Mouse (Mus musculus) heart, embryonic 11.5 days (tissue): ENCODE results near the gene Eif2b3. TPM values are rescaled to one million over a fixed set of nuclear protein-coding genes. Genes with fewer than 3 reads are reported as not detected.
A peak's percentile ranks its signal among the peaks of the same experiment; 100 is the strongest.

ENCODE experiments used
- ATAC-seq: fragments of 200-750 bp; cut with Nextera tagmentation; replicated peaks from 2 replicates; pipeline ENCODE4 v1.8.0; 2017; ENCODE audit warnings: moderate library complexity; ENCODE audit not compliant: insufficient number of reproducible peaks, low FRiP score, low TSS enrichment
- H3K27ac ChIP-seq: fragments of 300-500 bp; sonication (generic); 2 replicates; pipeline ENCODE4 v1.5.1; 2014; ENCODE audit warnings: mild to moderate bottlenecking, low read depth, low read length
- H3K27me3 ChIP-seq: fragments of 300-500 bp; sonication (generic); 2 replicates; pipeline ENCODE4 v1.6.1; 2014; ENCODE audit warnings: mild to moderate bottlenecking, low read length, mixed read lengths; ENCODE audit not compliant: control insufficient read depth, insufficient read depth
- H3K36me3 ChIP-seq: fragments of 300-500 bp; sonication (generic); 2 replicates; pipeline ENCODE4 v1.6.1; 2014; ENCODE audit warnings: mild to moderate bottlenecking, low read length, moderate library complexity, mixed read lengths; ENCODE audit not compliant: control insufficient read depth, insufficient read depth
- H3K4me1 ChIP-seq: fragments of 300-500 bp; sonication (generic); 2 replicates; pipeline ENCODE4 v1.6.1; 2014; ENCODE audit warnings: low read length; ENCODE audit not compliant: control insufficient read depth, insufficient read depth
- H3K4me2 ChIP-seq: fragments of 300-500 bp; sonication (generic); 2 replicates; pipeline ENCODE4 v1.6.1; 2014; ENCODE audit warnings: mild to moderate bottlenecking, moderate library complexity
- H3K4me3 ChIP-seq: fragments of 300-500 bp; sonication (generic); 2 replicates; pipeline ENCODE4 v1.5.1; 2014; ENCODE audit warnings: low read depth, low read length
- H3K9ac ChIP-seq: fragments of 300-500 bp; sonication (generic); 2 replicates; pipeline ENCODE4 v1.6.1; 2014; ENCODE audit warnings: mild to moderate bottlenecking, low read depth, low read length, moderate library complexity
- H3K9me3 ChIP-seq: fragments of 300-500 bp; sonication (generic); replicated peaks from 2 replicates; pipeline ENCODE4 v1.6.1; 2016; ENCODE audit warnings: low read length; ENCODE audit not compliant: control insufficient read depth
- WGBS: fragments of 180-500 bp; shearing (Covaris S2); extraction: QIAGEN DNeasy Blood & Tissue Kit; methylation state at CpG from one replicate; pipeline ENCODE4 v1.1.7; 2014; ENCODE audit not compliant: insufficient replicate concordance; 5-methylcytosine and 5-hydroxymethylcytosine counted together
- polyA plus RNA-seq: library from polyadenylated mRNA; unstranded; fragments of >200 nt; fragmentation: Nextera tagmentation; extraction: Ambion mirVana; gene quantifications from 2 replicates; pipeline ENCODE4 v1.2.1, GENCODE M21; 2014

Eif2b3 gene
- polyA plus RNA-seq, 1 experiment from 2014 or later = 36.9 TPM

DNA sequence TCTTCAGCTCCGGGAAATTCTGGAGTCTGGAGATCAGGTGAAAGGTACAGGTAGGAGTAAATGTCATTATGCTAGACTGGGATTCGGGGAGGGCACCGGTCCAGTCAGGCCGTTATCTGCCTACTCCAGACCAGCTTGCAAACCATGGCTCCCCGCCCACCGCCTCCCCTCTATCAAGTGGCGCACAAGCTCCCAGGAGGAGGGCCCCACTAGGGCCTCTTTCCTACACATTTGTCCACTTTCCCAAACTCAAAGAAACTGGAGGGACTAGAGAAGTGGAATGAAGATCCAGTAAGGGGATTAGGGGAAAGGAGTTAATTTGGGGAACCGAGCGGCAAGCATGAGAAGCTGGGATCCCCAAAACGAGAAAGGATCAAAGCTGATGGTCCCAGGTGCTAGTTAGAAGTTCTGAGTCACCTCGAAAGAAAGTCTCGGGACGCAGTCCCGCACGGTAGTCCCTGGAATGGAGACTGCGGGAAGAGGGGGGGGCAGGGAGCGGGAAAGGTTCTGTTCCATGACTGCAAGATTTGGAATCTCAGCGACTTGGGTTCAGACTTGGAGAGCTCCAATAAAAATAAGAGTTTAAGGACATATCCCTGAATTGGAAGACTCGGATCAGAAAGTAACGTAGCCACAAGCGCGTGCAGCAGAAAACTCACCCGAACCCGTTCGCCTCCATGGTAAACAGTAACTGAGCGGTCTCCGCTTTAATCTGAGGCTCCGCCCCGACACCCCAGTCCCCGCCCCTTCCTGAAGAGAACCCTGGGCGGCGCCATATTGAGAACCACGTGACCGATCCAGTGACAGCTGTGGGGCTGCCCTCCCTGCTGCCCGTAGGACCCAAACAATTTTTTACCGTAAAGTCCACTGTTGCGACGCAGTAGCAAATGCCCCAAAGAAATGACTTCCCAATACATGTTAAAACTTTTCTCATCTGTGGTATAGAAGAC, 25.3 kb upstream of the Eif2b3 start, which contains the start of gene Urod:
Urod (minus strand) TSS at position 742 of the 950 bp plus-strand sequence.
- peak; percentile 91 for ATAC-seq
- H3K4me3 ChIP-seq = peak within 1 kb of the TSS; percentile 81
- H3K9me3 ChIP-seq = no peaks in the 10 kb centered on the region
- H3K27me3 ChIP-seq = no peaks in the 10 kb centered on the region
- H3K9ac ChIP-seq = peak within 1 kb of the TSS; percentile 73
- WGBS = under 1% methylated on average over 38 of the region's 38 CpGs
- peak within 1 kb of the TSS; percentile 85 for H3K4me2 ChIP-seq
- H3K27ac ChIP-seq = peak within 1 kb of the TSS; percentile 76
- H3K36me3 ChIP-seq = no peaks in the 10 kb centered on the region
- peaks cover 12% of the 10 kb centered on the region; the same call in 1 of the 2 replicates for H3K4me1 ChIP-seq

DNA sequence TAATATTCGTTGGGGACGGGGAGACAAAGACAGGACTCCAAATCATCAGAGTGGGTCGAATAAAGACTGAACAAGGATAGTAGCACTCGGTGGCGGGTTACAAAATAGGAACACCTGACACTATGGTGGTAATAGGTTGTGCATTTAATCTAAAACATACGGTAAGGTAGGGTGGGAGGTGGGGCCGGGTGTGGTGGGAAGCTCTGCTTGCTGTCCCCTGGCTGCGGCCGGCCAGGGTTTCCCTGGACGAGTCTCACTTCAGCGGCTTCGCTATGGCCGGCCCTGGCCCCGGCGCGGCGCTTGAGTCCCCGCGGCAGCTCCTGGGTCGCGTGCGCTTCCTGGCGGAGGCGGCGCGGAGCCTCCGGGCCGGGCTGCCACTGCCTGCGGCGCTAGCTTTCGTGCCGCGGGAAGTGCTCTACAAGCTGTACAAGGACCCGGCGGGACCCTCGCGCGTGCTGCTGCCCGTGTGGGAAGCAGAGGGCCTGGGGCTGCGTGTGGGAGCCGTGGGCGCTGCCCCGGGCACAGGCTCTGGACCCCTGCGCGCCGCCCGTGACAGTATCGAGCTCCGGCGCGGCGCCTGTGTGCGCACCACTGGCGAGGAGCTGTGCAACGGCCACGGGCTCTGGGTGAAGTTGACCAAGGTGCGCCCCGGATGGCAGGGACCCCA, 23.9 kb upstream of the Eif2b3 start, which contains the start of gene Hectd3:
Hectd3 (plus strand) TSS at position 187 of the 667 bp plus-strand sequence.
- ATAC-seq = peak; percentile 47; the same call in 1 of the 2 replicates
- WGBS = under 1% methylated on average over 50 of the region's 58 CpGs
- H3K27me3 ChIP-seq = no peaks in the 10 kb centered on the region
- H3K4me1 ChIP-seq = peaks cover 12% of the 10 kb centered on the region; the same call in 1 of the 2 replicates
- H3K4me3 ChIP-seq = peak within 1 kb of the TSS; percentile 81
- H3K36me3 ChIP-seq = peaks cover 3% of the 10 kb centered on the region; the same call in 1 of the 2 replicates
- peak within 1 kb of the TSS; percentile 76; the same call in 1 of the 2 replicates for H3K27ac ChIP-seq
- H3K9me3 ChIP-seq = no peaks in the 10 kb centered on the region
- H3K9ac ChIP-seq = peak within 1 kb of the TSS; percentile 73
- H3K4me2 ChIP-seq = peak within 1 kb of the TSS; percentile 85

DNA sequence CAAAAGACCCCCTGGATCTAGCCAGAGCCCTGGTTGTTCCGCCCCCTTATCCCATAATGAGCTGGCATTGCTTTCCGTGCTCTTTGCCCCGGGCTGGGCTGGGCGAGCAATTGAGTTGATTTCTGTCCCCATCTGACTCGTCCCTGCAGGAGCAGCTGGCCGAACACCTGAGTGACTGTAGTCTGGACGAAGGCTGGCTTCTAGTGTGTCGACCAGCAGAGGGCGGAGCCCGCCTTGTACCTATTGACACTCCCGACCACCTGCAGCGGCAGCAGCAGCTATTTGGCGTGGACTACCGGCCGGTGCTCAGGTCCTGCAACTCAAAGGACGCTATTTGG, 23.4 kb upstream of the Eif2b3 start:
- ATAC-seq = no peak
- peaks cover 3% of the 10 kb centered on the region; the same call in 1 of the 2 replicates for H3K36me3 ChIP-seq
- no peaks in the 10 kb centered on the region for H3K27me3 ChIP-seq
- H3K27ac ChIP-seq = no peak overlapping the region
- H3K4me1 ChIP-seq = peaks cover 12% of the 10 kb centered on the region; the same call in 1 of the 2 replicates
- H3K9me3 ChIP-seq = no peaks in the 10 kb centered on the region
- peak overlapping the region; percentile 81 for H3K4me3 ChIP-seq
- WGBS = 1% methylated on average over 16 of the region's 16 CpGs
- H3K9ac ChIP-seq = peak overlapping the region; percentile 71
- peak overlapping the region; percentile 85 for H3K4me2 ChIP-seq

DNA sequence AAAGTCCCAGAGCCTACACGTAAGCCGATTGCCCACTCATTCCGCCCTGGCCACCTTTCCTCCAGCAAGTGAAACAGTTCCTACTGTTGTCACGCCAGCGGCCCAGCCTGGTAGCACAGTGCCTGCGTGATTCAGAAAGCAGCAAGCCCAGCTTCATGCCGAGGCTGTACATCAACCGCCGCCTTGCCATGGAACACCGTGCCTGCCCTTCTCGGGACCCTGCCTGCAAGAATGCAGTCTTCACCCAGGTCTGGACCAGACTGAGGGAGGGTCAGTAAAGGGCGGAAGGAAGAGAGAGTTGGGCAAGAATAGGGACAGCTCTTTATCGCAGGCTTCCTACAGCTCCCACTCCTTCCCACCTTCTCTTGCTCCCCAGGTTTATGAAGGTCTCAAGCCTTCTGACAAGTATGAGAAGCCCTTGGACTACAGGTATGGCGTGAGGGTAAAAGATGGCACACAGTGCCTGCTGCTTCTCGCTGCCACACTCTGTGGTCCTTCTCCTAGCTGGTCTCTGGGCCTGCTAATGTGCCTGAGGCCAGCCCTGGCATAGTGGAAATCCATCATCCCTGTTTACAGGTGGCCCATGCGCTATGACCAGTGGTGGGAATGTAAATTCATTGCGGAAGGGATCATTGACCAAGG, 19.6 kb upstream of the Eif2b3 start:
- H3K9me3 ChIP-seq = no peaks in the 10 kb centered on the region
- H3K4me1 ChIP-seq = peaks cover 6% of the 10 kb centered on the region; the same call in 1 of the 2 replicates
- peaks cover 3% of the 10 kb centered on the region; the same call in 1 of the 2 replicates for H3K36me3 ChIP-seq
- ATAC-seq = no peak
- 89% methylated on average over 17 of the region's 17 CpGs for WGBS
- H3K4me2 ChIP-seq = no peak overlapping the region
- H3K27me3 ChIP-seq = no peaks in the 10 kb centered on the region
- no peak overlapping the region for H3K4me3 ChIP-seq
- no peak overlapping the region for H3K27ac ChIP-seq
- H3K9ac ChIP-seq = no peak overlapping the region

DNA sequence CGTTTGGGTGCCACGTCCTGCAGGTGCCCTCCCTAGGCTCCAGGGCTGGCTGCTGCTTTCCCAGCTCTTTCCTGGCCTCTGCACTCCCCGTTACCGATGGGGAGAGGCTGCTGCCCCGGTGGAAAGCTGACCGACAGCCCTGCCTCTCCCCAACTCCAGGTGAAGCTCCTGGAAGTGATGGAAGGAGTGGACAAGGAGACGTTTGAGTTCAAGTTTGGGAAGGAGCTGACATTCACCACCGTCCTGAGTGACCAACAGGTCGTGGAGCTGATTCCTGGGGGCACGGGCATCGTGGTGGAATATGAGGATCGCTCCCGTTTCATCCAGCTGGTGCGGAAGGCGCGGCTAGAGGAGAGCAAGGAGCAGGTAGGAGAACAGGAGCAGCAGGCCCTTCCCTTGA, 17.2 kb upstream of the Eif2b3 start:
- Histone ChIP-seq H3K9ac (no peak overlapping the region), H3K9me3 (no peaks in the 10 kb centered on the region), H3K4me1 (no peaks in the 10 kb centered on the region), H3K27ac (no peak overlapping the region), H3K27me3 (no peaks in the 10 kb centered on the region), H3K36me3 (peaks cover 3% of the 10 kb centered on the region; the same call in 1 of the 2 replicates), H3K4me3 (no peak overlapping the region), H3K4me2 (no peak overlapping the region)
- WGBS = 89% methylated on average over 16 of the region's 16 CpGs
- ATAC-seq = no peak

DNA sequence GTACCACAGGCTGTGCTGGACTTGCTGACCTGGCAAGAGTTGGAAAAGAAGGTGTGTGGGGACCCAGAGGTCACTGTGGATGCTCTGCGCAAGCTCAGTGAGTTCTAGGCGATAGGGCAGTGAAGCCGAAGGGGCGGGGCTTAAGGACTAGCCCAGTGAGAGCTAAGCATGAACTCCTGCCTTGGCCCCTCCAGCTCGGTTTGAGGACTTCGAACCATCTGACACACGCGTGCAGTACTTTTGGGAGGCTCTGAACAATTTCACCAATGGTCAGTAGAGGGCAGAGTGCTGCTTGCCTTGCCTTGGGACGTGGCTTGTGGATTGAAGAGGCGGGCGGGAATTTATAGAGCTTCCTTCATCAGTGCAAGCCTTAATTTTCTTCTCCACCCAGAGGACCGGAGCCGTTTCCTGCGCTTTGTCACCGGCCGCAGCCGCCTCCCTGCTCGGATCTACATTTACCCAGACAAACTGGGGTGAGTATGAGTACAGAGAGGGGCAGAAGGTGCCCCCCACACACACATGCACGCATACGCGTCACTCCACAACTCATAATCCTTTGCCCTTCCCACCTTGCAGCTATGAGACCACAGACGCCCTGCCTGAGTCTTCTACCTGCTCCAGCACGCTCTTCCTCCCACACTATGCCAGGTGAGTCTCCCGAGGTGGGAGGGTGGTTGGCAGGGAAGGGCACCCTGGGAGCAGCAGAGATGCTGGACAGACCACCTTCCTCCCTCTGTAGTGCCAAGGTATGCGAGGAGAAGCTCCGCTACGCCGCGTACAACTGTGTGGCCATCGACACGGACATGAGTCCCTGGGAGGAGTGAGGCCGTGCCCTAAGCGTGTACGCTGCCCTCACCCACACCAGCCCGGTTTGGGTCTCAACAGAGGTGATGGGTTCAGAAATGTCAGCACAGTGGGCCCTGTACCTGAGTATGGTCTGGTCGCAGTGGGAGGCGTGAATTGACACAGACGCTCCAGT, 16.4 kb upstream of the Eif2b3 start:
- H3K36me3 ChIP-seq = peaks cover 3% of the 10 kb centered on the region; the same call in 1 of the 2 replicates
- 52% methylated on average over 38 of the region's 38 CpGs for WGBS
- H3K9me3 ChIP-seq = no peaks in the 10 kb centered on the region
- no peaks in the 10 kb centered on the region for H3K27me3 ChIP-seq
- peak; percentile 25; the same call in 1 of the 2 replicates for ATAC-seq
- 0 out of 2 replicates have a peak overlapping the region, but pooled peaks have one; percentile 18 for H3K9ac ChIP-seq
- no peaks in the 10 kb centered on the region for H3K4me1 ChIP-seq
- H3K27ac ChIP-seq = no peak overlapping the region
- no peak overlapping the region for H3K4me2 ChIP-seq
- no peak overlapping the region for H3K4me3 ChIP-seq

DNA sequence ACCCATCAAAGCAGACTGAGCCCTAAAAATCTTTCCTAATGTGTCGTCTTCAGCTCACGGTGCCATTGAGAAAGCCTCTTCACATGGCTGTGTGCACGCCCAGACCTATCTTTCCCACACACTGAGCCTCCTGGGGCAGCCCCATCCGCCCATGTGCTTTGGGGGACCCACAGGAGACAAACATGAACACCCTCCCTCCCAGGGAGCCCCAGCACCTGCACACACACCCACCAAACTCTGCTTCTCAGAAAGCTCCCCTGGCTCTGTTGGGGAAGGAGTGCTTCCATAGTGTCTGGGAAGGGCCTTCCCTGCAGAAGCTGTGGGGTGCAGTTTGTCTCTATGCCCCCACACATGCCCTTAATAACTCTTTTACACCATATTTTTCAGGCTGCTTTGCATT, 14.6 kb upstream of the Eif2b3 start:
- ATAC-seq = no peak
- peaks cover 3% of the 10 kb centered on the region; the same call in 1 of the 2 replicates for H3K36me3 ChIP-seq
- no peak overlapping the region for H3K9ac ChIP-seq
- 82% methylated on average over 4 of the region's 4 CpGs for WGBS
- H3K4me3 ChIP-seq = no peak overlapping the region
- no peaks in the 10 kb centered on the region for H3K4me1 ChIP-seq
- no peaks in the 10 kb centered on the region for H3K9me3 ChIP-seq
- H3K27ac ChIP-seq = no peak overlapping the region
- no peak overlapping the region for H3K4me2 ChIP-seq
- H3K27me3 ChIP-seq = no peaks in the 10 kb centered on the region
